Mouse (Mus musculus): ENCODE measurements around the gene Sbno2. TPM values are rescaled to one million over a fixed set of nuclear protein-coding genes. Genes with fewer than 3 reads are reported as not detected.

Sbno2 gene
- polyA plus RNA-seq, 1 experiment from 2014 or later: 11.8 TPM

DNA sequence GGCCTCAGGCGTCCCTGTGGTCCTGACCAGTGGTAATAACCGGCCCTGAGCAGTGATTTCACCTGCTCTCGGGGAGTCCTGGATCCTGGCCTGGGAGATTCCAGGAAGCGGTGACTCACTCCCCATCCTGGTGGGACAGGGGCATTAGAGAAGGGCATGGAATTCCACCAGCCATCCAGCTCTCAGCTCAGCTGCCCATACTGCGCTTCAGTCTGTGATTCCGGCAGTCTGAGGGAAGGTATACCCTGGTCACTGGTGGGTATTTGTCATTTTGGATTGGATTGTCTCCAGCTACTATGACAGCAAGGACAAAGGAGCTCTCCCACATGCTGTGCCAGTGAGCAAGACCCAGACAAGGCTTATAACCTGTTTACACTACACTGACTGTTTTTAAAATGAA lies 2.3 kb upstream of the Sbno2 start:
- Histone ChIP-seq H3K4me2 (ENCODE audit: low read depth, low read length) (no peak overlapping the region), H3K4me3 (ENCODE audit: low read depth, low read length) (no peak overlapping the region), H3K9me3 (replicated peaks; ENCODE audit: control insufficient read depth, low read length) (no peaks in the 10 kb centered on the region), H3K27ac (ENCODE audit: low read length) (no peak overlapping the region), H3K4me1 (ENCODE audit: control insufficient read depth, low read depth, low read length) (peaks cover 17% of the 10 kb centered on the region), H3K27me3 (ENCODE audit: control insufficient read depth, insufficient read depth, low read depth, low read length) (no peaks in the 10 kb centered on the region), H3K9ac (ENCODE audit: low read depth, low read length) (no peak overlapping the region), H3K36me3 (ENCODE audit: control insufficient read depth, insufficient read depth) (no peaks in the 10 kb centered on the region)
- 69% methylated on average over 6 of the region's 6 CpGs for WGBS (ENCODE audit: insufficient replicate concordance)
- no peak for ATAC-seq (ENCODE audit: low read depth)

DNA sequence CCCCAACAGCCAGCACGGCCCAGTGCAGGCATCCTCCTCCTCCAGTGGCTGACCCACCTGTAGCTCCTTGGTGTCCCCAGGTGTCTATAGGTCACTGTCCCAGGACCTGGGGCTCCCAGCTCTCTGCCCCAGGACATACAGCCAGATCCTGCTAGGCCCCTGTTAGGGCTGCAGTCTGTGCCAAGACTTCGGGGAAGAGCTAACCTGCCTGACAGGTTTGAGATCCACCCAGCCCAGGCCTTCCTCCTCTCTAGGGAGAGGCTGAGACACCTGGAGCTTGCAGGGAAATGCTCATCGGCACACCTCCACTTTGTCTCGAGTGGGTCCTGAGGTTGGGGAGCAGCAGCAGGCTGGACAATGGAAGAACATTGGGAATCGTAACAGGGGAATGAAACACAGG lies 555 bp upstream of the Sbno2 start:
- no peak overlapping the region for H3K4me3 ChIP-seq (ENCODE audit: low read depth, low read length)

DNA sequence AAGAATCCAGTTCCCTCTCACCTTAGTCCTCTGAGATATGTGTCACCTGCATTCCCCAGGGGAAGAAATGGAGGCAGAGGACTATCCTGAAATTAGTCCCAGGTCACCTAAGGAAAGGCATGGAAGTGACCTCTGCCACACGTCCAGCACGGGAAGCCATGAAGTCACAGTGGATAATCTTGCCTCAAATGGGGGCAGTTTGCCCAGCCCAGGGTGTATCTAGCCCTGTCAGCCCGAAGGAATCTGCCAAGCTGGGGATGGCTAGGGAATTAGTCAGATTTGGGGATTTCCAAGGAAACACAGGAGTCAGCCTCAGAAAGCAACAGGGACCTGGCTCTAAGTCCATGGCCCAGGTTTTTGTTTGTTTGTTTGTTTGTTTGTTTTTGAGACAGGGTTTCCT lies 1.2 kb downstream of the Sbno2 start:
- H3K36me3 ChIP-seq (ENCODE audit: control insufficient read depth, insufficient read depth): no peaks in the 10 kb centered on the region
- peaks cover 46% of the 10 kb centered on the region for H3K4me1 ChIP-seq (ENCODE audit: control insufficient read depth, low read depth, low read length)
- no peak overlapping the region for H3K4me2 ChIP-seq (ENCODE audit: low read depth, low read length)
- H3K27ac ChIP-seq (ENCODE audit: low read length): no peak overlapping the region
- no peak for ATAC-seq (ENCODE audit: low read depth)
- 75% methylated on average over 3 of the region's 3 CpGs for WGBS (ENCODE audit: insufficient replicate concordance)
- H3K9me3 ChIP-seq (replicated peaks; ENCODE audit: control insufficient read depth, low read length): no peaks in the 10 kb centered on the region
- no peak overlapping the region for H3K4me3 ChIP-seq (ENCODE audit: low read depth, low read length)
- no peaks in the 10 kb centered on the region for H3K27me3 ChIP-seq (ENCODE audit: control insufficient read depth, insufficient read depth, low read depth, low read length)
- H3K9ac ChIP-seq (ENCODE audit: low read depth, low read length): no peak overlapping the region

More for the DNA sequence above, 555 bp upstream of the Sbno2 start:
- ATAC-seq (ENCODE audit: low read depth): no peak
- no peaks in the 10 kb centered on the region for H3K36me3 ChIP-seq (ENCODE audit: control insufficient read depth, insufficient read depth)
- no peak overlapping the region for H3K27ac ChIP-seq (ENCODE audit: low read length)
- 55% methylated on average over 5 of the region's 5 CpGs for WGBS (ENCODE audit: insufficient replicate concordance)
- peaks cover 29% of the 10 kb centered on the region for H3K4me1 ChIP-seq (ENCODE audit: control insufficient read depth, low read depth, low read length)
- H3K9me3 ChIP-seq (replicated peaks; ENCODE audit: control insufficient read depth, low read length): no peaks in the 10 kb centered on the region
- H3K27me3 ChIP-seq (ENCODE audit: control insufficient read depth, insufficient read depth, low read depth, low read length): no peaks in the 10 kb centered on the region
- H3K4me2 ChIP-seq (ENCODE audit: low read depth, low read length): no peak overlapping the region
- no peak overlapping the region for H3K9ac ChIP-seq (ENCODE audit: low read depth, low read length)

DNA sequence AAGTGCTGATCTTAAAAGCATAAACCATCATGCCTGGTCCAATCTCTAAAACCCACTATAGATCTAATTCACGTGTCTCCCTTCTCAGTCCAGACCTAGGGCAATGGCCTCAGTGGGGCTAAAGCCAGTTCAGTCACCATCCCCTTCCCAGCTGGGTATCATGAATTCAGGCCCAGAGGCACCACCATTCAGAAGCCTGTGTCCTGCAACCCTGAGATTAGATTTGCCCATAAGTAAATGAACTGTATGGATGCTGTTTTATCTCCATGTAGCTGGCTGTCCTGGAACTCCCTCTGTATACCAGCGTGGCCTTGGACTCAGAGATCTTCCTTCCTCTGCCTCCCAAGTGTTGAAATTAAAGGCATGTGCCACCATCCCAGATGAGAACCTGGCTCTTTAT lies 2.3 kb downstream of the Sbno2 start:
- peaks cover 58% of the 10 kb centered on the region for H3K4me1 ChIP-seq (ENCODE audit: control insufficient read depth, low read depth, low read length)

DNA sequence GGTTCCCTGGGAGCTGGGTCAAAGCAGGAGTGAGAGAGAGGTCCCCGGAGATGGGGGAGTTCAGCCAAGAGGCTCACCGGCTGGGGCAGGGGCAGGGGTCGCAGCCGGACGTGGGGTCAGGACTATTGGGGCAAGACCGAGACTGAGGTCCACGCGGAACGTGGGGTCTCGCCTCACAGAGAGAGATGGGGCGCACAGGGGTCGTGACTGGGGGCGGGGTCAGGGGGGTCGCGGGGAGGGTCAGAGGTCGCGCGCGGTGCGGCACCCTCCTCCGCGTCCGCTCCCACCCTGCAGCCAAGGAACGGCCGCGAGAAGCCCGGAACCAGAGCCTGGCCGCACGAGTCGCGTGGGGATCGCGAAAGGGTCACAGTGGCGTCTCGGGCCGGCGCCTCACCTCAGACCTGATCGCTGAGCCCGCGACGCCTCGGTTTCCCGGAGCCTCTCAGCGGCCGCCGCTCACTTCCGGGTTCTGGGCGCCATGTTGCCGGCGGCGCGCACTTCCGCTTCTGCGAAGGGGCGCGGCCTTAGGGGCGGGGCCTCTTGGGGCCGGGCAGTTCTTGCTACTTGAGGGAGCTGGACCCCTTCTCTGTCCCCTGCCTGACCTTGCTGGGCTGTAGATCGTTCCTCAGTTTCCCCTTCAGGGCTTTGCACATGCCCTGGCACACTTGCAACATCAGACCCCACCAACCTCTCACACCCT lies 3.0 kb downstream of the Sbno2 start:
- under 1% methylated on average over 59 of the region's 59 CpGs for WGBS (ENCODE audit: insufficient replicate concordance)
- Histone ChIP-seq H3K4me3 (ENCODE audit: low read depth, low read length) (peak overlapping the region; percentile 93), H3K36me3 (ENCODE audit: control insufficient read depth, insufficient read depth) (no peaks in the 10 kb centered on the region), H3K27ac (ENCODE audit: low read length) (peak overlapping the region; percentile 86), H3K9me3 (replicated peaks; ENCODE audit: control insufficient read depth, low read length) (no peaks in the 10 kb centered on the region), H3K27me3 (ENCODE audit: control insufficient read depth, insufficient read depth, low read depth, low read length) (no peaks in the 10 kb centered on the region), H3K4me1 (ENCODE audit: control insufficient read depth, low read depth, low read length) (peaks cover 61% of the 10 kb centered on the region), H3K9ac (ENCODE audit: low read depth, low read length) (peak overlapping the region; percentile 98), H3K4me2 (ENCODE audit: low read depth, low read length) (peak overlapping the region; percentile 85)
- peak; percentile 80 for ATAC-seq (ENCODE audit: low read depth)

More for the DNA sequence above, 2.3 kb downstream of the Sbno2 start:
- 44% methylated on average over 2 of the region's 2 CpGs for whole genome bisulfite sequencing (ENCODE audit: insufficient replicate concordance)
- Histone ChIP-seq H3K36me3 (ENCODE audit: control insufficient read depth, insufficient read depth) (no peaks in the 10 kb centered on the region), H3K27ac (ENCODE audit: low read length) (peak overlapping the region; percentile 86), H3K4me2 (ENCODE audit: low read depth, low read length) (peak overlapping the region; percentile 85), H3K9ac (ENCODE audit: low read depth, low read length) (peak overlapping the region; percentile 98), H3K4me3 (ENCODE audit: low read depth, low read length) (peak overlapping the region; percentile 93; the same call in 1 of the 2 replicates), H3K9me3 (replicated peaks; ENCODE audit: control insufficient read depth, low read length) (no peaks in the 10 kb centered on the region), H3K27me3 (ENCODE audit: control insufficient read depth, insufficient read depth, low read depth, low read length) (no peaks in the 10 kb centered on the region)
- peak; percentile 62 for ATAC-seq (ENCODE audit: low read depth)

DNA sequence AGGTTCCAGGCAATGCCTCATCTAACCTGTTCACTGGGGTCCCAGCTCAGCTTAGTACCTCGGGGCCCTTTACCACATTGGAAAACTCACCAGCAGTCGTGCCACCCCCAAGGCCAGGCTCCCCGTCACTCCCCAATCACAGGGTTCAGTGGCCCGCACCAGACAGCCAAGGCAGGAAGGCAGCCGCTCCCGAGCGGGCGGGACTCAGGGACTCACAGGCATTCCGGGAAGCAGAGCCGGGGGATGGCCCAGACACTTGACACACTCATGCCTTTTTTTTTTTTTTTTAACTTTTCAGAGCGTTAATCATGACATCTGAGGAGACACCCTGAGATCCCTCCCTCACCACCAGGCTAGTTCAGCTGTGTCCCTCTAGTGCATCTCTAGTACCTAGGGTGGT lies 4.4 kb downstream of the Sbno2 start:
- H3K9ac ChIP-seq (ENCODE audit: low read depth, low read length): peak overlapping the region; percentile 98
- peak overlapping the region; percentile 93 for H3K4me3 ChIP-seq (ENCODE audit: low read depth, low read length)
- peak overlapping the region; percentile 85 for H3K4me2 ChIP-seq (ENCODE audit: low read depth, low read length)
- 45% methylated on average over 11 of the region's 11 CpGs for WGBS (ENCODE audit: insufficient replicate concordance)
- H3K27me3 ChIP-seq (ENCODE audit: control insufficient read depth, insufficient read depth, low read depth, low read length): no peaks in the 10 kb centered on the region
- ATAC-seq (ENCODE audit: low read depth): no peak
- no peaks in the 10 kb centered on the region; the same call in 1 of the 2 replicates for H3K36me3 ChIP-seq (ENCODE audit: control insufficient read depth, insufficient read depth)
- H3K4me1 ChIP-seq (ENCODE audit: control insufficient read depth, low read depth, low read length): peaks cover 72% of the 10 kb centered on the region
- H3K27ac ChIP-seq (ENCODE audit: low read length): peak overlapping the region; percentile 86
- H3K9me3 ChIP-seq (replicated peaks; ENCODE audit: control insufficient read depth, low read length): no peaks in the 10 kb centered on the region

DNA sequence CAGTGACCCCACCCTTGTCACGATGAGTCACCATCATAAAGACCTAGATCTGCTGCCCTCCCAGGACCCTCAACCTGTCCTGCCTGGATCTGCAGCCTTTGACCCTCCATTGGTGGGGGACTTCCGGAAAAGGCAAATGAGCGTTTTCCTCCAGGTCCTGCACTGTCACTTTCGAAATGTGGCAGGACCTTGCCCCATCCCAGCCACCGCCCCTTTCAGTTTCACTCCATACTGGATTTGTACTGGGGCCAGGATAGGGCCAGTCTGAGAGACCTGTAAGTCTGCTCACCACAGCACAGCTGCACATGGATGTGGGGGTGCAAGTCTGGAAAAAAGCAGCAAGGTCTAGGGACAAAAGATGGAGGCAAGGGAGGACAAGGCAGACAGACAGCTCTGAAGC lies 6.7 kb downstream of the Sbno2 start:
- Histone ChIP-seq H3K27ac (ENCODE audit: low read length) (peak overlapping the region; percentile 69), H3K9ac (ENCODE audit: low read depth, low read length) (peak overlapping the region; percentile 20; the same call in 1 of the 2 replicates), H3K36me3 (ENCODE audit: control insufficient read depth, insufficient read depth) (no peaks in the 10 kb centered on the region; the same call in 1 of the 2 replicates), H3K4me2 (ENCODE audit: low read depth, low read length) (peak overlapping the region; percentile 36), H3K9me3 (replicated peaks; ENCODE audit: control insufficient read depth, low read length) (no peaks in the 10 kb centered on the region), H3K4me1 (ENCODE audit: control insufficient read depth, low read depth, low read length) (peaks cover 87% of the 10 kb centered on the region), H3K27me3 (ENCODE audit: control insufficient read depth, insufficient read depth, low read depth, low read length) (no peaks in the 10 kb centered on the region), H3K4me3 (ENCODE audit: low read depth, low read length) (no peak overlapping the region)
- WGBS (ENCODE audit: insufficient replicate concordance): 69% methylated on average over 5 of the region's 5 CpGs
- ATAC-seq (ENCODE audit: low read depth): peak; percentile 26

DNA sequence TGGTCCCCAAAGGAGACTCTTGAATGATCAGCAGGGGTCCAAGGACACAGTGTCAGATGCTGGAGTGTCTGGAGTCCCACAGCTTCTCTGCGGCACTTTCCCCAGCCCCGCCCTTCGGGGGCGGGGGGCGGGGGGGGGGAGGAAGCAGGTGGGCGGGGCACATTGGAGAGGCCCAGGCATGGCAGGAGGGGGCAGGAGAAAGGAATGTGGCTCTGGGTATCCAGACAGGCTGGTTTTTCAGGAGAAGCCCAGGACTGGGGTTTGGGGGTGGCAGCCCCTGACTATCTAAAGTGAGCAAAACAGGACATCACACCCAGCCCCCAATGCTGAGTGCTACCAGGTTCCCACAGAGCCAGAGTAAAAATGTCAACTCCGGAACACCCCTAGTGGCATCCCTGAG lies 8.1 kb downstream of the Sbno2 start:
- Histone ChIP-seq H3K4me2 (ENCODE audit: low read depth, low read length) (peak overlapping the region; percentile 10; the same call in 1 of the 2 replicates), H3K27me3 (ENCODE audit: control insufficient read depth, insufficient read depth, low read depth, low read length) (no peaks in the 10 kb centered on the region), H3K27ac (ENCODE audit: low read length) (peak overlapping the region; percentile 11; the same call in 1 of the 2 replicates), H3K36me3 (ENCODE audit: control insufficient read depth, insufficient read depth) (no peaks in the 10 kb centered on the region; the same call in 1 of the 2 replicates), H3K9me3 (replicated peaks; ENCODE audit: control insufficient read depth, low read length) (no peaks in the 10 kb centered on the region), H3K4me1 (ENCODE audit: control insufficient read depth, low read depth, low read length) (peaks cover 76% of the 10 kb centered on the region), H3K4me3 (ENCODE audit: low read depth, low read length) (no peak overlapping the region; the same call in 1 of the 2 replicates), H3K9ac (ENCODE audit: low read depth, low read length) (no peak overlapping the region)
- peak; percentile 14; the same call in 1 of the 2 replicates for ATAC-seq (ENCODE audit: low read depth)
- WGBS (ENCODE audit: insufficient replicate concordance): 19% methylated on average over 6 of the region's 7 CpGs

DNA sequence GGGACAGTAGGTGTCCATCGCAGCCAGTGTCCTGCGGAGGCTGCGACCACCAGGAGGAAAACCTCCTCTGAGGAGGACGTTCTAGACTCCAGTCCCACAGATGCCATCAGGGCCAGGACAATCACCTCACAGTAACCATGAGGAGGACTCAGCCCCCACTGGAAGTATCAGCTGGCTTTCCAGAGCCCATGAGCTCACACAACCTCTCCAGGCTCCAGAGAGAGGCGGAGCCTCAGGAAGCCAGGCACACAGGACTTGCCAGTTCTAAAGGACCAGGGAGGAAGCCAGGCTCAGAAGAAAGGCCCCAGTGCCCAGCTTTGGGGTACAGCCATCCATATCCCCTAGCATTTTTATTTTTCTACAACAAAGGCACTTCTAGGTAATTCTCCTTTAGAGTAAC lies 9.8 kb downstream of the Sbno2 start:
- Histone ChIP-seq H3K27ac (ENCODE audit: low read length) (no peak overlapping the region), H3K4me2 (ENCODE audit: low read depth, low read length) (no peak overlapping the region), H3K27me3 (ENCODE audit: control insufficient read depth, insufficient read depth, low read depth, low read length) (no peaks in the 10 kb centered on the region), H3K9ac (ENCODE audit: low read depth, low read length) (no peak overlapping the region), H3K4me3 (ENCODE audit: low read depth, low read length) (no peak overlapping the region), H3K36me3 (ENCODE audit: control insufficient read depth, insufficient read depth) (peaks cover 2% of the 10 kb centered on the region; the same call in 1 of the 2 replicates), H3K4me1 (ENCODE audit: control insufficient read depth, low read depth, low read length) (peaks cover 62% of the 10 kb centered on the region), H3K9me3 (replicated peaks; ENCODE audit: control insufficient read depth, low read length) (no peaks in the 10 kb centered on the region)
- 88% methylated on average over 5 of the region's 5 CpGs for WGBS (ENCODE audit: insufficient replicate concordance)
- no peak for ATAC-seq (ENCODE audit: low read depth)
